Mouse (Mus musculus) hindbrain, embryonic 11.5 days (tissue): ENCODE measurements around the gene Kdelr2. TPM values are rescaled to one million over a fixed set of nuclear protein-coding genes. Genes with fewer than 3 reads are reported as not detected.

Experiments used
- ATAC-seq: fragments of 200-750 bp; cut with Nextera tagmentation; 2 replicates; pipeline ENCODE4 v1.8.0; 2017; ENCODE audit warnings: mild to moderate bottlenecking, moderate TSS enrichment, moderate library complexity; ENCODE audit not compliant: low FRiP score
- DNase-seq: peaks from one replicate; pipeline ENCODE4 v3.0.0-alpha.2; 2015; ENCODE audit warnings: low spot score
- H3K27ac ChIP-seq: fragments of 300-500 bp; sonication (generic); 2 replicates; pipeline ENCODE4 v1.5.1; 2014; ENCODE audit warnings: mild to moderate bottlenecking, low read depth, low read length
- H3K27me3 ChIP-seq: fragments of 300-500 bp; sonication (generic); 2 replicates; pipeline ENCODE4 v1.6.1; 2014; ENCODE audit warnings: mild to moderate bottlenecking, low read length, moderate library complexity, mixed read lengths; ENCODE audit not compliant: control insufficient read depth, insufficient read depth
- H3K36me3 ChIP-seq: fragments of 300-500 bp; sonication (generic); 2 replicates; pipeline ENCODE4 v1.6.1; 2014; ENCODE audit warnings: mild to moderate bottlenecking, low read length, moderate library complexity, mixed read lengths; ENCODE audit not compliant: control insufficient read depth, insufficient read depth
- H3K4me1 ChIP-seq: fragments of 300-500 bp; sonication (generic); replicated peaks from 2 replicates; pipeline ENCODE4 v1.6.1; 2014; ENCODE audit warnings: low read length, mixed read lengths; ENCODE audit not compliant: control insufficient read depth, insufficient read depth
- H3K4me2 ChIP-seq: fragments of 300-500 bp; sonication (generic); replicated peaks from 2 replicates; pipeline ENCODE4 v1.6.1; 2014; ENCODE audit warnings: mild to moderate bottlenecking, low read depth, low read length
- H3K4me3 ChIP-seq: fragments of 300-500 bp; sonication (generic); 2 replicates; pipeline ENCODE4 v1.5.1; 2014; ENCODE audit warnings: low read depth, low read length
- H3K9ac ChIP-seq: fragments of 300-500 bp; sonication (generic); 2 replicates; pipeline ENCODE4 v1.6.1; 2014; ENCODE audit warnings: low read depth, low read length
- H3K9me3 ChIP-seq: fragments of 300-500 bp; sonication (generic); 2 replicates; pipeline ENCODE4 v1.6.1; 2016; ENCODE audit warnings: low read length; ENCODE audit not compliant: control insufficient read depth
- WGBS: fragments of 180-500 bp; shearing (Covaris S2); extraction: QIAGEN DNeasy Blood & Tissue Kit; methylation state at CpG from one replicate; pipeline ENCODE4 v1.1.7; 2014; 5-methylcytosine and 5-hydroxymethylcytosine counted together
- polyA plus RNA-seq: library from polyadenylated mRNA; unstranded; fragments of >200 nt; fragmentation: Nextera tagmentation; extraction: Ambion mirVana; gene quantifications from 2 replicates; pipeline ENCODE4 v1.2.1, GENCODE M21; 2014

The Kdelr2 gene
- polyA plus RNA-seq, 1 experiment from 2014 or later: 202 TPM

- Histone ChIP-seq H3K27me3 (no peaks in the 10 kb centered on the region), H3K4me2 (peak overlapping the region; percentile 74), H3K4me1 (peaks cover 3% of the 10 kb centered on the region; the same call in 1 of the 2 replicates), H3K36me3 (peaks cover 5% of the 10 kb centered on the region; the same call in 1 of the 2 replicates), H3K9me3 (no peaks in the 10 kb centered on the region), H3K4me3 (peak overlapping the region; percentile 65), H3K9ac (peak overlapping the region; percentile 81), H3K27ac (no peak overlapping the region)
- no peak for DNase-seq
- ATAC-seq: no peak
- WGBS: 80% methylated on average over 11 of the region's 11 CpGs
Observed at GRCm38 (mm10) chr5:143463671-143464070, 60.0 kb downstream of the Kdelr2 start.

GRCm38 (mm10) chr5:143464100-143464756 lies 60.6 kb downstream of the Kdelr2 start, which contains the start of gene Daglb:
TSS of gene Daglb (plus strand) at chr5:143464584.
- peak within 1 kb of the TSS; percentile 81 for H3K9ac ChIP-seq
- DNase-seq (peak; percentile 95), ATAC-seq (peak; percentile 97)
- H3K27ac ChIP-seq: no peak within 1 kb of the TSS
- no peaks in the 10 kb centered on the region for H3K27me3 ChIP-seq
- peaks cover 5% of the 10 kb centered on the region; the same call in 1 of the 2 replicates for H3K36me3 ChIP-seq
- 3% methylated on average over 43 of the region's 43 CpGs for whole genome bisulfite sequencing
- no peaks in the 10 kb centered on the region for H3K9me3 ChIP-seq
- H3K4me1 ChIP-seq: peaks cover 3% of the 10 kb centered on the region; the same call in 1 of the 2 replicates
- H3K4me2 ChIP-seq: peak within 1 kb of the TSS; percentile 74
- peak within 1 kb of the TSS; percentile 65 for H3K4me3 ChIP-seq

DNA sequence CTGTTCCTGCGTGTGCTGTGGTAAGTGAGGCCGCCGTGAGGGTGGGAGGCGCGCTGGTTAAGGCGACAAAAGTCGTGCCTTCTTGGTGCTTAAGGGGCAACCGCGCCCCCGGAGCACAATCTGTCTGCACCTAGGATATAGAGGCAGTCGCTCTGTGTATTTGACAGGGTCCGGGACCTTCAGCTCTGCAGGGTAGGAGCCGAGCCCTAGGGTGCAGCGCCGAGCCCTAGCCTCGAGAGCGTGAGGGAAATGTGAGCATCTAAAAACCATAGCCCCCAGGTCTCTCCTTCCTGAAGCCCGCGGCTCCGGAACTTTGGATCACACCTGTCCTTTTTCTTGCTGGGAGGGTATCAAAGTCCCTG lies 61.1 kb downstream of the Kdelr2 start:
- H3K36me3 ChIP-seq: peaks cover 5% of the 10 kb centered on the region; the same call in 1 of the 2 replicates
- H3K4me2 ChIP-seq: peak overlapping the region; percentile 74
- no peak for DNase-seq
- ATAC-seq: peak; percentile 82
- H3K27me3 ChIP-seq: no peaks in the 10 kb centered on the region
- H3K4me1 ChIP-seq: peaks cover 3% of the 10 kb centered on the region; the same call in 1 of the 2 replicates
- H3K9ac ChIP-seq: peak overlapping the region; percentile 81
- no peaks in the 10 kb centered on the region for H3K9me3 ChIP-seq
- WGBS: 0% methylated on average over 20 of the region's 20 CpGs
- no peak overlapping the region for H3K27ac ChIP-seq
- peak overlapping the region; percentile 65 for H3K4me3 ChIP-seq

- 39% methylated on average over 23 of the region's 23 CpGs for WGBS
- no peak for ATAC-seq
- Histone ChIP-seq H3K4me1 (peaks cover 3% of the 10 kb centered on the region; the same call in 1 of the 2 replicates), H3K36me3 (peaks cover 5% of the 10 kb centered on the region; the same call in 1 of the 2 replicates), H3K4me3 (peak overlapping the region; percentile 65), H3K4me2 (peak overlapping the region; percentile 74), H3K9me3 (no peaks in the 10 kb centered on the region), H3K27me3 (no peaks in the 10 kb centered on the region), H3K27ac (no peak overlapping the region), H3K9ac (peak overlapping the region; percentile 81)
- DNase-seq: no peak
Observed at GRCm38 (mm10) chr5:143465156-143466085, 61.8 kb downstream of the Kdelr2 start.

- H3K27ac ChIP-seq: no peak overlapping the region
- no peak for DNase-seq
Observed at GRCm38 (mm10) chr5:143466891-143467669, 63.4 kb downstream of the Kdelr2 start.

GRCm38 (mm10) chr5:143467931-143468330 lies 64.3 kb downstream of the Kdelr2 start:
- no peak overlapping the region for H3K9ac ChIP-seq
- H3K4me2 ChIP-seq: no peak overlapping the region
- no peak for DNase-seq
- ATAC-seq: no peak
- H3K4me3 ChIP-seq: no peak overlapping the region
- H3K4me1 ChIP-seq: peaks cover 3% of the 10 kb centered on the region; the same call in 1 of the 2 replicates
- H3K36me3 ChIP-seq: peaks cover 5% of the 10 kb centered on the region; the same call in 1 of the 2 replicates
- H3K9me3 ChIP-seq: no peaks in the 10 kb centered on the region
- H3K27ac ChIP-seq: no peak overlapping the region
- no peaks in the 10 kb centered on the region for H3K27me3 ChIP-seq
- WGBS: 94% methylated on average over 6 of the region's 6 CpGs

More at GRCm38 (mm10) chr5:143466891-143467669, 63.4 kb downstream of the Kdelr2 start:
- no peak overlapping the region for H3K9ac ChIP-seq
- ATAC-seq: no peak
- no peaks in the 10 kb centered on the region for H3K27me3 ChIP-seq
- WGBS: 94% methylated on average over 23 of the region's 23 CpGs
- no peak overlapping the region for H3K4me3 ChIP-seq
- H3K36me3 ChIP-seq: peaks cover 5% of the 10 kb centered on the region; the same call in 1 of the 2 replicates
- no peaks in the 10 kb centered on the region for H3K9me3 ChIP-seq
- H3K4me1 ChIP-seq: peaks cover 3% of the 10 kb centered on the region; the same call in 1 of the 2 replicates
- H3K4me2 ChIP-seq: no peak overlapping the region

GRCm38 (mm10) chr5:143469628-143470027 lies 66.0 kb downstream of the Kdelr2 start:
- Histone ChIP-seq H3K4me1 (no peaks in the 10 kb centered on the region; the same call in 1 of the 2 replicates), H3K4me2 (no peak overlapping the region), H3K9ac (no peak overlapping the region), H3K27ac (no peak overlapping the region), H3K4me3 (no peak overlapping the region), H3K36me3 (peaks cover 5% of the 10 kb centered on the region; the same call in 1 of the 2 replicates), H3K9me3 (no peaks in the 10 kb centered on the region), H3K27me3 (no peaks in the 10 kb centered on the region)
- ATAC-seq (no peak), DNase-seq (no peak)
- WGBS: 95% methylated on average over 8 of the region's 8 CpGs
